ENCODE assay signal across 9 mouse cellular contexts in the genomic region with DNA sequence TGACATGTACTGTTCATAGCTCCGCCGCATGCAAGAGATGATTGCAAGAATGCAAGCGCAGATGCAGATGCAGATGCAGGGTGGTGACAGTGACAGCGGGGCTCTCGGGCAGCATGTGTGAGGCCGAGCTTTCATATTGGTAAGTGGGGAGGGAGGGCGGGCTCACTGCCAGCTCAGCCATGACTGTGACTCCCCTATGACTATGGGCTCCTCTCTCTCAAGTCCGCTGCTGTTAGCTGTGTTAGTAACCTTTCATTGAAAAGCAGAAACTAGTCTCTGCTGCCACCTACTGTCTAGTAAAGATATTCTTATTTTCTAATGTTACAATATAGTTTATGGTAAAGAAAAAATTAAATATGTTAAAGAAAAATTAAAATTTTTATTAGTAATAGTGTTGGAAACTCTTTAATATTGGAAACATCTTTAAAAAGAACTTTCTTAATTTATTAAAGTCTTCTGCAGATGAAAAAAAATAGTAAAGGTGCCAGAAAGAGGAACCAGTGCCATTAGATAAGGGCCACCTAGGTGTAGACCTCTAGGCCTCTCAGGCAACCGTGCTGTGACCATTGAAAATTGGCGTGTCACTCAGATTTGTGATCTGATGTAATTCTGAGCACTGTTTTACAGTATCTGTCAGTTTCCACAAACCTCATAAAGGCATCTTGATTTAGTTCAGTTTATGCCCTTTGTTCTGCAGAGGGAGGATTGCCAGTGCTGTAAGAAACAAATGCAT. TPM values are rescaled to one million over a fixed set of nuclear protein-coding genes. Genes with fewer than 3 reads are reported as not detected.
DNase-seq lines count a peak whose midpoint lies in the region; ATAC-seq and TF ChIP-seq lines count a peak whose summit lies in the region.
"Had no signal": no experiment of that assay in that cellular context is flagged by ENCODE, and none has a peak within 500 bp of the region (broad histone marks: within the 10 kb centered on the region; RNA-seq: fewer than 3 reads in every experiment).

No protein-coding gene starts in this region.

- intact Hi-C loops in heart, adult 2 months (cut with DNase I), result loop anchor here (1.0 to 5.0 kb wide), 4 partner anchors 85 to 378 kb away; partner anchors contain the start of genes Pask and Ppp1r7
- intact Hi-C loops in heart, postnatal 25 days (cut with DNase I), result loop anchor here (2.0 to 5.0 kb wide), 2 partner anchors 60 to 165 kb away; partner anchors contain the start of genes Pask and Ppp1r7

- H3K9ac ChIP-seq in heart, adult 2 months (ENCODE audit: low read depth, low read length), result no peak overlapping the region
- no peak overlapping the region for H3K9ac ChIP-seq in forebrain, embryonic 14.5 days (ENCODE audit: low read length)
- H3K9ac ChIP-seq: liver, embryonic 15.5 days had no signal

- no peak overlapping the region for H3K4me2 ChIP-seq in forebrain, embryonic 14.5 days (ENCODE audit: low read length)
- H3K4me2 ChIP-seq: liver, embryonic 15.5 days had no signal

- no peaks in the 10 kb centered on the region for H3K79me2 ChIP-seq in heart, adult 2 months (replicated peaks; ENCODE audit: control insufficient read depth, insufficient read depth, low read length)

- TF ChIP-seq EP300 in heart, adult 2 months (IDR thresholded peaks at IDR 0.05; ENCODE audit: insufficient read depth, low read depth, low read length), result no peak

- no peaks in the 10 kb centered on the region for H3K9me3 ChIP-seq in forebrain, embryonic 14.5 days (replicated peaks; ENCODE audit: control insufficient read depth, low read length)
- H3K9me3 ChIP-seq: liver, embryonic 15.5 days had no signal

- ATAC-seq in forebrain, embryonic 14.5 days, result peak; percentile 11; the same call in 1 of the 2 replicates

- H3K27me3 ChIP-seq in heart, adult 2 months (ENCODE audit: control insufficient read depth, insufficient read depth, low read length), result no peaks in the 10 kb centered on the region
- no peaks in the 10 kb centered on the region for H3K27me3 ChIP-seq in forebrain, embryonic 14.5 days (replicated peaks; ENCODE audit: control insufficient read depth, insufficient read depth, low read length)
- H3K27me3 ChIP-seq: liver, embryonic 15.5 days had no signal

- 48% methylated on average over 10 of the region's 10 CpGs for WGBS in heart, adult 2 months
- WGBS in forebrain, embryonic 14.5 days, result 58% methylated on average over 10 of the region's 10 CpGs

- H3K36me3 ChIP-seq in heart, adult 2 months (ENCODE audit: control insufficient read depth, insufficient read depth, low read length), result peaks cover 3% of the 10 kb centered on the region
- H3K36me3 ChIP-seq in forebrain, embryonic 14.5 days (ENCODE audit: control insufficient read depth, insufficient read depth, low read length), result peaks cover 62% of the 10 kb centered on the region

- no peak overlapping the region for H3K4me3 ChIP-seq in heart, adult 2 months
- H3K4me3 ChIP-seq in forebrain, embryonic 14.5 days (ENCODE audit: low read depth, low read length), result no peak overlapping the region
- H3K4me3 ChIP-seq: liver, embryonic 15.5 days had no signal

- peak in 1 of 2 experiments; percentile 8 for DNase-seq in heart, adult 2 months
- DNase-seq in heart, postnatal 25 days (ENCODE audit: low spot score), result no peak
- DNase-seq in 3T3-L1 (ENCODE audit: low read depth, low spot score) (peak; percentile 80), MN1 (ENCODE audit: low spot score) (peak; percentile 76)
- DNase-seq in forebrain, embryonic 14.5 days (ENCODE audit: low spot score), result peak; percentile 83
- peak; percentile 29 for DNase-seq in lung, postnatal 36 days
- DNase-seq in thymus, postnatal 14 days, result peak; percentile 28
- DNase-seq in urinary bladder, postnatal 4 days (ENCODE audit: low spot score in 2 of 2), result no peak

- TF ChIP-seq POLR2A in heart, adult 2 months (IDR thresholded peaks at IDR 0.05; ENCODE audit: insufficient read depth, low read depth, low read length), result no peak

- no peaks in the 10 kb centered on the region for H3K4me1 ChIP-seq in heart, adult 2 months (ENCODE audit: control insufficient read depth, insufficient read depth, low read length)
- H3K4me1 ChIP-seq in forebrain, embryonic 14.5 days (ENCODE audit: control insufficient read depth, insufficient read depth, low read length), result peaks cover 2% of the 10 kb centered on the region

- no peak overlapping the region for H3K27ac ChIP-seq in heart, adult 2 months
- no peak overlapping the region for H3K27ac ChIP-seq in forebrain, embryonic 14.5 days (ENCODE audit: low read depth, low read length)
- H3K27ac ChIP-seq: liver, embryonic 15.5 days had no signal

- TF ChIP-seq CTCF in heart, adult 2 months (IDR thresholded peaks at IDR 0.05), result peak; percentile 79

RNA-seq across cellular contexts. Expression of gene Farp2, which starts 4.8 kb away (rescaled TPM):
- total RNA-seq in heart, adult 2 months (2021), result 10 to 100 TPM; 18.5 to 21.5 TPM
- 6.6 and 13.0 TPM in 2 replicates for polyA plus RNA-seq in heart, adult 2 months (2012; rRNA removed)
- total RNA-seq in heart, postnatal 25 days (2021), result 10 to 100 TPM; 18.2 to 18.8 TPM
- polyA plus RNA-seq in forebrain, embryonic 14.5 days (2014; fragmentation: Nextera tagmentation; extraction: Ambion mirVana), result 2.9 and 3.7 TPM in 2 replicates

RNA-seq across cellular contexts. Expression of gene Hdlbp, which starts 28.5 kb away (rescaled TPM):
- 100 to 1,000 TPM; 507 to 604 TPM for total RNA-seq in heart, adult 2 months (2021)
- polyA plus RNA-seq in heart, adult 2 months (2012; rRNA removed), result 131 and 247 TPM in 2 replicates
- 100 to 1,000 TPM; 520 to 550 TPM for total RNA-seq in heart, postnatal 25 days (2021)
- polyA plus RNA-seq in forebrain, embryonic 14.5 days (2014; fragmentation: Nextera tagmentation; extraction: Ambion mirVana), result 63.8 and 73.8 TPM in 2 replicates

Comparison
In these comparisons a context has a peak if more than half of its experiments do, and no peak if none do; other contexts are left out.
1. DNase-seq: peak in 3T3-L1 (single experiment), MN1 (single experiment), forebrain, embryonic 14.5 days (single experiment), lung, postnatal 36 days (single experiment) and thymus, postnatal 14 days (single experiment); none in heart, postnatal 25 days (single experiment) and urinary bladder, postnatal 4 days (0 of 2).